Mouse (Mus musculus) spleen, adult 2 months (tissue): ENCODE measurements around the gene Trmt112. TPM values are rescaled to one million over a fixed set of nuclear protein-coding genes. Genes with fewer than 3 reads are reported as not detected.
A peak's percentile ranks its signal among the peaks of the same experiment; 100 is the strongest.

ENCODE experiments used
- DNase-seq, 2 experiments: peaks; one replicate each; pipeline versions ENCODE4 v3.0.0 to v3.0.0-alpha.2; 2012 to 2021; ENCODE audit warnings: low spot score in 2 of 2, low read depth in 1 of 2
- H3K27ac ChIP-seq: fragments of 200-500 bp; 2 replicates; pipeline ENCODE4 v1.5.1; 2012; ENCODE audit warnings: low read length, inconsistent platforms; ENCODE audit not compliant: insufficient read depth
- H3K27me3 ChIP-seq: fragments of 200-500 bp; 2 replicates; pipeline ENCODE4 v1.6.1; 2012; ENCODE audit warnings: mild to moderate bottlenecking, moderate library complexity, low read length, inconsistent platforms; ENCODE audit not compliant: control insufficient read depth, insufficient read depth
- H3K36me3 ChIP-seq: fragments of 200-500 bp; 2 replicates; pipeline ENCODE4 v1.6.1; 2012; ENCODE audit warnings: mild to moderate bottlenecking, low read length, inconsistent platforms; ENCODE audit not compliant: control insufficient read depth, insufficient read depth
- H3K4me1 ChIP-seq: fragments of 200-500 bp; 2 replicates; pipeline ENCODE4 v1.6.1; 2011; ENCODE audit warnings: inconsistent platforms; ENCODE audit not compliant: control insufficient read depth, insufficient read depth, insufficient read length
- H3K4me3 ChIP-seq: fragments of 200-500 bp; 2 replicates; pipeline ENCODE4 v1.5.1; 2011; ENCODE audit warnings: mild to moderate bottlenecking, inconsistent platforms; ENCODE audit not compliant: insufficient read depth, insufficient read length; ENCODE audit errors: extremely low read depth
- CTCF ChIP-seq: fragments of 200-500 bp; IDR thresholded peaks from 2 replicates; pipeline ENCODE4 v1.5.1; 2011; ENCODE audit warnings: mild to moderate bottlenecking, inconsistent platforms; ENCODE audit not compliant: insufficient read depth, insufficient read length, insufficient replicate concordance; ENCODE audit errors: extremely low read depth
- POLR2A ChIP-seq: fragments of 200-500 bp; IDR thresholded peaks from 2 replicates; pipeline ENCODE4 v1.6.1; 2011; ENCODE audit warnings: low read depth, low read length, inconsistent platforms
- WGBS: fragments of 180-500 bp; shearing (Covaris S2); methylation state at CpG from one replicate; pipeline ENCODE4 v1.1.7; 2018; 5-methylcytosine and 5-hydroxymethylcytosine counted together
- polyA plus RNA-seq: library from polyadenylated mRNA; depleted of rRNA; stranded (reverse); fragments of >200 nt; gene quantifications from 2 replicates; pipeline ENCODE4 v1.2.3, GENCODE M21; 2012

The Trmt112 gene
- polyA plus RNA-seq, 1 experiment = 135 TPM

DNA sequence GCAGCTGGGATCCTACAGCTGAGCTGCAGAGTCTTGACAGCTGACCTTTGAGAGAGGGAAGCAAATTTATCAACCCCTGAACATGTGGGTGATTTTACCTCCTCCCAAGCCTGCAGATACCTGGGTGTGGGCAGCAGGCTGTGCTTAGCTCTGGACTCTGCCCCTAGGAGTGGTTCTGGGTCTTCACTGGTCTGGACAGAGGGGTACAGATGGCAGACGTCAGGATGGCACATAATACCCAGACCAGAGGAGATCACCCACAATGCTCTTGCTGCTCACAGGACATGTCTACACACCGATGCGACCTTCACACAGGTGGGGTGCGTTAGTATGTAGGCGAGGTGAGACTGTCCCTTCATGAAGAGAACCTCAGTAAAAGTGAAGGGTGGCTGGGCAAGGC is 40.0 kb downstream of the Trmt112 start:
- Histone ChIP-seq H3K4me3 (no peak overlapping the region), H3K4me1 (peaks cover 5% of the 10 kb centered on the region; the same call in 1 of the 2 replicates), H3K27me3 (no peaks in the 10 kb centered on the region), H3K27ac (no peak overlapping the region), H3K36me3 (no peaks in the 10 kb centered on the region)
- TF ChIP-seq POLR2A = no peak
- TF ChIP-seq CTCF = no peak
- DNase-seq = no peak
- WGBS = 96% methylated on average over 5 of the region's 5 CpGs

DNA sequence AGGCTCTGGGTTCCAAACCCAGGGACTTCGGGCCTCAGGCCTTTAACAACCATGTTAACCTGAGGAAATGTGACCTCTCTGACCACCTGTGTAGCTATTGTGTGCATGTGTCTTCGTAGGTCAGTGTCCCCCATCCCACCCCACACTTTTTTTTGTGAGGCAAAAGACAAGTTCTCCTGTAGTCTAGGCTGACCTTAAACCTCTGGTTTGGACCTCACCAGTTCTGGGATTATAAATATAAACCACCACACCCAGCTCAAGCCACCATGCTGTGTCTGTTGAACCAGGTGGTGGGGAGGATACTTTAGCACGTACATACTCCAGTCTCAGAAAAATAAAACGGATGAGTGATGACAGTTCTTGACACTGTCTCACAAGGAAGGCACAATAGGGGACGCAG is 40.5 kb downstream of the Trmt112 start:
- TF ChIP-seq POLR2A = no peak
- TF ChIP-seq CTCF = no peak
- no peak for DNase-seq
- Histone ChIP-seq H3K4me3 (no peak overlapping the region), H3K27me3 (no peaks in the 10 kb centered on the region), H3K4me1 (peaks cover 6% of the 10 kb centered on the region; the same call in 1 of the 2 replicates), H3K27ac (no peak overlapping the region), H3K36me3 (peaks cover 1% of the 10 kb centered on the region; the same call in 1 of the 2 replicates)
- WGBS = 85% methylated on average over 5 of the region's 5 CpGs

DNA sequence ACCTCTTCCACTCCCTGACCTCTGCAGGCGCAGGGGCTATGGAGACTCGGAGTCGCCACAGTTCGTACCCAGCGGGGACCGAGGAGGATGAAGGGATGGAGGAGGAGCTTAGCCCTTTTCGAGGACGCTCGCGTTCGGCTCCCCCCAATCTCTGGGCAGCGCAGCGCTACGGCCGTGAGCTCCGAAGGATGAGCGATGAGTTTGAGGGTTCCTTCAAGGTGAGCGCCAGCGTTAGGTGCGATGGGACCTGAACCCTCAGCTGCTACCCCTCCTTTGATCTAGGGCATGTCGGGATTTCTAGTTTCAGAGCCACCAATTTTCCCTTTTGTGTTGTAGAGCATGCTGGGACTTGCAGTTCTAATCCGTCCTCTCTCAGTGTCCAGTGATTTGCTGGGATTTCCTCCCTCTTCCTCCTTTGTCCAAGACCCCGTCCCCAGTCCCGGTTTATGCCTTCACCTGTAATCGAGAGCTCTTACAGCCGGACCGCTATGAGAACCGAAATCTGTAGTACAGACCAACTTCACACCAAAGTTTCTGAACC is 41.2 kb downstream of the Trmt112 start:
- 1% methylated on average over 28 of the region's 28 CpGs for WGBS
- H3K36me3 ChIP-seq = peaks cover 1% of the 10 kb centered on the region; the same call in 1 of the 2 replicates
- no peak for DNase-seq
- H3K27me3 ChIP-seq = no peaks in the 10 kb centered on the region
- peak overlapping the region; percentile 86 for H3K4me3 ChIP-seq
- peaks cover 11% of the 10 kb centered on the region; the same call in 1 of the 2 replicates for H3K4me1 ChIP-seq
- TF ChIP-seq POLR2A (no peak; the same call in 1 of the 2 replicates), CTCF (no peak)
- peak overlapping the region; percentile 77 for H3K27ac ChIP-seq

DNA sequence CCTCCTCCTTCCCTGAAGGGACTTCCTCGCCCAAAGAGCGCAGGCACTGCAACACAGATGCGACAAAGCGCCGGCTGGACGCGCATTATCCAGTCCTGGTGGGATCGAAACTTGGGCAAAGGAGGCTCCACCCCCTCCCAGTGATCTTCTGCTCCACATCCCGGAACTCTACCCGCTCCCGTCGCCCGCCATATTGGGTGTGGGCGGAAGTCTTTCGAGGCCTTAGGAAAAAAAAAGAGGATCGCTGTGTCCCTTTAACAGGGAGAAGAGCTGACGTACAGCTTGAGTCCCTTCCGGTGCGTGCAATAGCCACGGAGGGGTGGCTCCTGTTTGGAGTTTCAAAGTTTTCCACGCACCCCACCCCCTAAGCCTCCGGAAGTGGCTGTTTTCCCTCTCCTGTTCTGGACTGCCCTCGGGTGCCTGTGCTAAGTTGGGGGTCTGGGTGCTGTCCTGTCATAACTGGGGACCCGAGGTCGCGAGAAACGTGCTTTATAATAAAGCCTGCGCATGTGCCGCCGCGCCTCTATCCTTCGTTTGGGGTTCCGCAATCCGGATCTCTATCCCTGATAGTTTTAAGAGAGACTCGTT is 42.0 kb downstream of the Trmt112 start:
- Histone ChIP-seq H3K27ac (peak overlapping the region; percentile 77), H3K4me1 (peaks cover 11% of the 10 kb centered on the region; the same call in 1 of the 2 replicates), H3K4me3 (peak overlapping the region; percentile 86), H3K36me3 (peaks cover 3% of the 10 kb centered on the region; the same call in 1 of the 2 replicates), H3K27me3 (no peaks in the 10 kb centered on the region)
- peak in 1 of 2 experiments; percentile 77 for DNase-seq
- WGBS = under 1% methylated on average over 35 of the region's 35 CpGs
- TF ChIP-seq POLR2A = peak; percentile 16; the same call in 1 of the 2 replicates
- no peak for TF ChIP-seq CTCF

DNA sequence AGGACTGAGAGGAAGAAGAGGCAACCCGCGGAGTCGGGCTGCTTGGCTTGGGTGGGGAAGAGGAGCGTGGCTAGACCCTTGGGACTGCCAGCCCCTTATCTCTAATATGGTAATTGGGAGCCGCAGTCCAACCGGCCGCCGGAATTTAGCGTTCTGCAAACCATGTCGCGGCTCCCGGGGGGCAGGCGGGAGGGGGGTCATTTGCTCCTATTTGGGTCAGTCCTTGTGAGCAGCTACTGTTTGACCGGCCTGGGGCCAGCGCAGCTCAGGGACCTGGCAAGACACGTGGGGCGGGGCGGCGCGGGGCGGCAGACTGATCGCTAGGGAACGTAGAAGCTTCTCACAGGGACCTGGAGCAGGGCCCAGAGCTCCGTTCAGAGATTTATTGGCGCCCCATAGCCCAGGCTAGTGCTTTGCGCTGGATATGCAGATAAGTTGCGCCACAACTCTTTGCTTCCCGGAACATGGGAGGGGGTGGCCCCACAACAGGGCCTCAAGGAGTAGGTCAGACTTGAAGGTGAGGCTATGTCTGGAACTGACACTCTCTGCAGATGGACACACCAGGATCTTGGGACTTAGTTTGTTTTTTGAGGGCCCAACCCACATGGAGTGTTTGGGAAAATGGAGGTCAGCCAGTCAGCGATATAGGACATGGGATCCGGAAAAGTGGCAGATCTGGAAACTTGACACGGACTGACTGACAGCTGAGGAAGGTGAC is 42.7 kb downstream of the Trmt112 start:
- H3K4me1 ChIP-seq = peaks cover 11% of the 10 kb centered on the region; the same call in 1 of the 2 replicates
- peak overlapping the region; percentile 86 for H3K4me3 ChIP-seq
- peaks cover 3% of the 10 kb centered on the region; the same call in 1 of the 2 replicates for H3K36me3 ChIP-seq
- DNase-seq = peak in 1 of 2 experiments; percentile 46
- no peaks in the 10 kb centered on the region for H3K27me3 ChIP-seq
- TF ChIP-seq POLR2A (no peak), CTCF (no peak)
- peak overlapping the region; percentile 77 for H3K27ac ChIP-seq
- 7% methylated on average over 31 of the region's 31 CpGs for WGBS

DNA sequence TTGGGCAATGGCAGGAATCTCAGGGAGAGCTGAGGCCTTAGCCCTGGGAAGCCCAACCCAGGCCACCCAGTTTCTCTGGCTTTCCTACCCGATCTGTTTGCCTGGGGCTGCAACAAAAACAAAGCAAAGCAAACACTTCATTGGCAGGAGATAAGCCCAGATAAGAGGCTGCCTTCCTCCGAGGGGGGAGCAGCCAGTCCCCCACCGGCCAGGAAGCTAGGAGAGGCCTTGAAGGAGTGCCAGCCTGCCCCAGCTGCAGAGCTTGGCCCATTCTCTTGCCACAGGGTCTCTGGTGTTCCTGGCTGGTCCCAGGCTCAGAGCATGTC is 43.2 kb downstream of the Trmt112 start:
- WGBS = 26% methylated on average over 3 of the region's 3 CpGs
- peak overlapping the region; percentile 86; the same call in 1 of the 2 replicates for H3K4me3 ChIP-seq
- TF ChIP-seq CTCF (no peak), POLR2A (no peak)
- H3K27ac ChIP-seq = peak overlapping the region; percentile 77
- no peaks in the 10 kb centered on the region for H3K27me3 ChIP-seq
- H3K4me1 ChIP-seq = peaks cover 11% of the 10 kb centered on the region; the same call in 1 of the 2 replicates
- peaks cover 3% of the 10 kb centered on the region; the same call in 1 of the 2 replicates for H3K36me3 ChIP-seq
- no peak for DNase-seq
